Mouse (Mus musculus): ENCODE measurements at regions not wholly inside any gene's neighbourhood (a gene's known extent, or its start where the extent isn't known, plus 50 kb on each side); places are given as distances from the start of the nearest gene placed in this dataset.
"Not testable (repeated sequence)": the region's sequence is repeated elsewhere in the genome, so short reads cannot be mapped to it uniquely, and the experiment has no call there.

DNA sequence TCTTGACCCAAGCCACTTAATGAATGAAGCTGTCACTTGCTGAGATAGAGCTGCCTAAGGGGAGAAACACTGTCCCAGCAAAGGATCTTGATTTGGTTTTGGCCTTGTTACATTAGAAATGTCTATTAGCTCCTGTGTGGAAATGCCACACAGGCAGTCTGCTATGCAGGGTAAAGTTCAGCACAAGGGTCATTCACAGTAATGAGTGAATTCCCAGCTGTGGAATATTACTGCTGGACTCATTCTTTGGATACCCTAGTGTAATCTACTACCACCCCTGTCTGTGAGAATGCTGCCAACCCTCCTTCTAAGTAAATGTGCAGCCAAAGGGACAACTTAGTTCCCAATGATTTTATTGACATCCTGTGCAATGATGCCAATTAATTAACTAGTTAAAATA lies 322.2 kb upstream of the Clnk start:
- Histone ChIP-seq H3K36me3 (no peaks in the 10 kb centered on the region), H3K9me3 (no peaks in the 10 kb centered on the region), H3K27me3 (ENCODE audit: insufficient read depth, poor library complexity, severe bottlenecking) (no peaks in the 10 kb centered on the region), H3K27ac (no peak overlapping the region), H3K4me1 (no peaks in the 10 kb centered on the region), H3K4me3 (no peak overlapping the region)
- no peak for DNase-seq (ENCODE audit: low spot score)

DNA sequence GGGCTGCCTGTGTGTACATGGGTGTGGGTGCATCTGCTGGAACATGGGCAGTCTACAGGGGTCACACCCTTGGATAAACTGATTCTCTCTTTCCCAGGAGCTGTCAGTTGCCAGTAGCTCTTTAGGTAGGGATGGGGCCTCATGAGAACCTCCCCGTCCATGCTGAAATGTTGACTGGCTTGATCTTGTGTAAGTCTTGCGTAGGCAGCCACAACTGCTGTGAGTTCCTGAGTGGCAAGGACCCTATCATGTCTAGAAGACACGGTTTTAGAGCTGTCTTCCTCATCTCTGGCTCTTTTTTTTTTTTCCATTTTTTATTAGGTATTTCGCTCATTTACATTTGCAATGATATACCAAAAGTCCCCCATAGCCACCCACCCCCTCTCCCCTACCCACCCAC lies 314.5 kb upstream of the Clnk start:
- H3K9me3 ChIP-seq; H3K27ac ChIP-seq; H3K36me3 ChIP-seq; H3K27me3 ChIP-seq (ENCODE audit: insufficient read depth, poor library complexity, severe bottlenecking); DNase-seq (ENCODE audit: low spot score); H3K4me3 ChIP-seq; H3K4me1 ChIP-seq: not testable (repeated sequence)
- WGBS = 80% methylated on average over 2 of the region's 4 CpGs

DNA sequence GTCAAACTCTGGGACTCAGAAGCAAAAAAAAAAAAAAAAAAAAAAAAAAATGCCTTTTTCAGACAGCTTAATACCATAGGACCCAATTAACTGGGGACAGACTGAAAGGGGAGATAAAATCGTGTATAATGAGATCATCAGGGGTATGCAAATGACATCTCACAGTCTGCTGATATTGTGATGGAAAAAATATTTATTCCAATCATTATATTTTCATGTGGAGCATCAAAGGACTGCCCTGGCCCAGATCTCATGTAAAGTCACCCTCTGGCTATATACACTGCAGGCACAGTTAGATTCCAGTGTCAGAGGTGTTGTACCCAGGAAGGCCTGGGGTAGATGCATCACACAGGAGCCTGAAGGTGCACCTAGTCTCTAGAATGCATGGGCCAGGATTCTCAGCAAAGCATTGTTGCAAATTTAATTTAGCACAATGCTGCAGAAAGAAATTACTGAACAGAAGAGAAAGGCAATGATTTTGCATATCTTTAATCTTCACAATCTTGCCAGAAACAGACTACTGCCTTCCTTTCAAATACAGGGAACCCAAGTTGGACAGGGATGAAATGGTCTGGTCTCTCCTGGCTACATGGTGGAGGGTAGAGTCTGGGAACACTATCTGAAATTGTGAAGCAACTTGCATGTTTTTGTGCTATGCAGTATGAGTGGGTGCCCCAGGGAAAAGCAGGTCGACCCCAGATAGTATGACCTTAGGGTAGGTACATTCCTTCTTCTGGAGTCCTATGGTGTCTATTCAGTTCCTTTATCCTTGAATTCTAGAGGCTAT lies 305.2 kb upstream of the Clnk start:
- WGBS = 75% methylated on average over 2 of the region's 2 CpGs
- Histone ChIP-seq H3K27ac (no peak overlapping the region), H3K4me3 (no peak overlapping the region), H3K36me3 (no peaks in the 10 kb centered on the region), H3K4me1 (no peaks in the 10 kb centered on the region), H3K9me3 (no peaks in the 10 kb centered on the region), H3K27me3 (ENCODE audit: insufficient read depth, poor library complexity, severe bottlenecking) (no peaks in the 10 kb centered on the region)
- DNase-seq (ENCODE audit: low spot score) = no peak

DNA sequence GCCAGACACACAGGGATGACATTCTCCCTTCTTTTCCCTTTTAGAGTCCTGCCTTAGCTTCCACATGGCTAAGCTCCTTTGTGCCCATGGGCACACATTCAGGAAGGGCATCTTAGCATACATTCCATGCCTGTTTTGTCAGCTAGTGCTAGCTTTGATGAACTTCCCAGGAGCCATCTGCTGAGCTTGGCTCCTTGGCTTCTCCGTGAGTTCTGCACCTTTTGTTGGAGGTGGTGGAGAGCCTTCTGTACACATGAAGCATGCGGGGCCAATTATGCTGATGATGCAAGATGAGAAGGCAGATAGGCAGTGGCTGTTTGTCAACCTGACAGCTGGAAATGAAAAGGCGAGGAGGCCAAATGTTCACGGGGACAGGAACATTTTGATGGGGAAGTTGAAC lies 304.4 kb upstream of the Clnk start:
- H3K9me3 ChIP-seq = no peaks in the 10 kb centered on the region
- WGBS = 44% methylated on average over 4 of the region's 4 CpGs
- no peaks in the 10 kb centered on the region for H3K27me3 ChIP-seq (ENCODE audit: insufficient read depth, poor library complexity, severe bottlenecking)
- H3K4me1 ChIP-seq = no peaks in the 10 kb centered on the region
- H3K36me3 ChIP-seq = no peaks in the 10 kb centered on the region
- H3K27ac ChIP-seq = no peak overlapping the region
- no peak overlapping the region for H3K4me3 ChIP-seq
- no peak for DNase-seq (ENCODE audit: low spot score)

DNA sequence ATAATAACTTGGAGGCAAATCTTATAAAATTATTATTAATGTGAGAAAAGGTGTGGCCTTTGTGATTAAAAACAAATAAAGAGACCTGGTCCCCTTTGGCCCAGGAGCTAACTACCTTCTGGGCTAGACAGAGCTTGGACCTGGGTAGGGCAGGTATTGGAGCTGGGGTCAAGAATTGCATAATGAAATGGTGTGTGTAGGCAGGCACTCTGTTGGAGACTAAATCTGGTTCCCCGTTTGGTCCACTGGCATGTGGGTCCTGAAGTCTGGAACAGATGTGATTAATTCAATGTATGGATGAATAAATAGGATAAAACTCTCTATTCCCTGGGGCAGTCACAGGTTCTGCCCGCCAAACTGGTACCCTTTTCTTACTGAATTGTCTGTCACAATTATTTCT lies 301.3 kb upstream of the Clnk start:
- Histone ChIP-seq H3K27me3 (ENCODE audit: insufficient read depth, poor library complexity, severe bottlenecking) (no peaks in the 10 kb centered on the region), H3K27ac (no peak overlapping the region), H3K36me3 (no peaks in the 10 kb centered on the region), H3K4me1 (no peaks in the 10 kb centered on the region), H3K4me3 (no peak overlapping the region), H3K9me3 (no peaks in the 10 kb centered on the region)
- 67% methylated on average over 2 of the region's 2 CpGs for WGBS
- no peak for DNase-seq (ENCODE audit: low spot score)

DNA sequence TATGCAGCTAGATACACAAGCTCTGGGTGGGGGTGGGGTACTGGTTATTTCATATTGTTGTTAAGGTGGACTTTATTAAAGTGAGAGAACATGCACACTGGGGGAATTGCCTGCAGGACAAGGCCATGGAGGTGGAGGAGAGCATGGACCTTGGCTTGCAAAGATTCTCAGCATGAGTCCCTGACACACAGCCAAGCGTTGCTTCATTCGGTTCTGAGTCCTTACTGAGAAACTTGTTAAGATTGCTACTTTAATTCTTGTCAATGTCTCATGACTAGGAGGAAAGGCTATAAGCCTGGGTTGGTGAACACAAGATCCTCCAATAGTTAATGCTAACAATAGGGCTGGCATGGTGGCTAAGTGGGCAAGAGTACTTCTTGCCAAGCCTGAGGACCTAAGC lies 300.3 kb upstream of the Clnk start:
- no peaks in the 10 kb centered on the region for H3K27me3 ChIP-seq (ENCODE audit: insufficient read depth, poor library complexity, severe bottlenecking)
- H3K4me3 ChIP-seq = no peak overlapping the region
- H3K4me1 ChIP-seq = no peaks in the 10 kb centered on the region
- no peaks in the 10 kb centered on the region for H3K36me3 ChIP-seq
- no peak for DNase-seq (ENCODE audit: low spot score)
- H3K27ac ChIP-seq = no peak overlapping the region
- no peaks in the 10 kb centered on the region for H3K9me3 ChIP-seq
- 90% methylated on average over 2 of the region's 2 CpGs for WGBS

DNA sequence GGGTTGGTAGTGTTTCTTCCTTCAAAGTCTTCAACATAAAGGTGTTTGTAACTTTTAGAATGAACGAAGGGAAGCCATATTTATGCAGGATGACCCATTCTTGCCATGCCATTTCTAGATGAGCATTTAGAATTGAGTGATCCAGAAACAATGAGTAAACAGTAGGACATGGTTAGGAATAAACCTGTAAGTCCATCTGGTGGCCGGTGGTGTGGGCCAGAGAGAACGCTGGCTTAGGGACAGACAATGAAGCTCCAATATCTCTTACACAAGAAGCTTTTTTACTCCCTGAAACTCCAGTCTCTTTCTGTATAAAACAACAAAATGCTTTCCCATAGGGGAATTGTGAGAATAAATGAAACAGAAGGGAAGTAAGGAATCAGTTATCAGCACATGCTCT lies 296.9 kb upstream of the Clnk start:
- no peak for DNase-seq (ENCODE audit: low spot score)
- WGBS = 76% methylated on average over 3 of the region's 3 CpGs
- Histone ChIP-seq H3K4me3 (no peak overlapping the region), H3K36me3 (no peaks in the 10 kb centered on the region), H3K9me3 (no peaks in the 10 kb centered on the region), H3K4me1 (no peaks in the 10 kb centered on the region), H3K27me3 (ENCODE audit: insufficient read depth, poor library complexity, severe bottlenecking) (no peaks in the 10 kb centered on the region), H3K27ac (no peak overlapping the region)

DNA sequence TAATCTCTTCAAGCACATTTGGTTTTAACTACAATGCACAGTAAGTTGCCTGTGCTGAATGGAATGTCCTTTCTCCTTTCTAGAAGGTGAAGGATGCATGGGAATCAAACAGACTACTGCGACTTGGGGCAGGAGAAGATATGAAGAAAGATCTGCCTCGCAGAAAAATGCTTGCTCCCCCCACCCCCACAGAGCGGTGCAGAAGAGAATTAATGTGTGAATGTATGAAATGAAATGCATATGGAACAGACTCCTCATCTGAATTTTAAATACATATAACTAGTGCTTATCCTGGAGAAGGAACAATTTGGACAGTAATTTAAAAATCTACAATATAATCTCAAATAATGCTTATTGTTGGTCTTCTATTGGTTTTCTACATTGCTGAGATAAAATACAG lies 283.0 kb upstream of the Clnk start:
- WGBS = 80% methylated on average over 3 of the region's 3 CpGs
- H3K27ac ChIP-seq = no peak overlapping the region
- H3K4me3 ChIP-seq = no peak overlapping the region
- DNase-seq (ENCODE audit: low spot score) = no peak
- H3K4me1 ChIP-seq = no peaks in the 10 kb centered on the region
- no peaks in the 10 kb centered on the region for H3K36me3 ChIP-seq
- H3K9me3 ChIP-seq = no peaks in the 10 kb centered on the region
- H3K27me3 ChIP-seq (ENCODE audit: insufficient read depth, poor library complexity, severe bottlenecking) = no peaks in the 10 kb centered on the region

DNA sequence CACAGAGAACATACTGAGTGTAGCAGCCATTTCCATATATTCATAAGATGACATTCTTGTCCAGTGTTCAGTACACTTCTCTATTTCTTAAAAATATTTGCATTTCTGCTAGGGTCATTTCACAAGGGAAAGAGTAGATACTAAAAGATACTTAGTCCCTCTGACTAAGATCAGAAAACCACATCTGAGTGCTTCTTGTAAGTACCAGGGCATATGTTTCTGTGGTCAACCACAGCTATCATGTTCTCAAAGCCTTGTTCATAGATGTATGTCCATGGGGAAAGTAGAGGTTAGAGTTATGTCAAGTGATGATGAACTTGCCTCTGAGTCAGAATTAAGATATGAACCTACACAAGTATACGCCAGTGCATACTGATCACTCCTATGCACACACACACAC lies 279.2 kb upstream of the Clnk start:
- no peaks in the 10 kb centered on the region for H3K9me3 ChIP-seq
- WGBS = 96% methylated on average over 1 of the region's 1 CpGs
- H3K27ac ChIP-seq = no peak overlapping the region
- H3K36me3 ChIP-seq = no peaks in the 10 kb centered on the region
- H3K4me3 ChIP-seq = no peak overlapping the region
- no peak for DNase-seq (ENCODE audit: low spot score)
- H3K27me3 ChIP-seq (ENCODE audit: insufficient read depth, poor library complexity, severe bottlenecking) = no peaks in the 10 kb centered on the region
- no peaks in the 10 kb centered on the region for H3K4me1 ChIP-seq

DNA sequence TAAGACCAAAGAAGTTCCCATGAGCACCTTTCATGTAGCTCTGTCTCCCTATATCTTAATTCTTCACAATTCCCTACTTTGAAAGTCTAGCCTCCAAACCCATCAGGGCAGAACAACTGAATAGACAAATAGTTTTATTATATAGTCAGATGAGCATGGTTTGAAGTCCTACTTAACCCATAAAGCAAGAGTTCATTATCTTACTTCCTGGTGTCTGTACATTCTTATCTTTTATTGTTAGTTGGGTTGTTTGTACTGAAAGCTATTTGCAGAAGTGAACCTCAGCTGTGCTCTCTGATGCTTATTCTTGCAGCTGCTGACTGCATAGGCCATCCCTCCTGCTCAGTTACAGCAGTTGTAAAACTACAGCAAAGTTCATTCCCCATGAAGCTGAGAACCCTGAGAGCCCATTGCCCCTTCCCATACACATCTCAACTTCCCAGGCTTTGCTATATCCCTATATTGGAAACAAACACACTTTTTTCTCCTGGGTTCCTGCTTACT lies 276.7 kb upstream of the Clnk start:
- no peak overlapping the region for H3K4me3 ChIP-seq
- H3K9me3 ChIP-seq = no peaks in the 10 kb centered on the region
- no peaks in the 10 kb centered on the region for H3K36me3 ChIP-seq
- no peak overlapping the region for H3K27ac ChIP-seq
- no peak for DNase-seq (ENCODE audit: low spot score)
- no peaks in the 10 kb centered on the region for H3K4me1 ChIP-seq
- no peaks in the 10 kb centered on the region for H3K27me3 ChIP-seq (ENCODE audit: insufficient read depth, poor library complexity, severe bottlenecking)

DNA sequence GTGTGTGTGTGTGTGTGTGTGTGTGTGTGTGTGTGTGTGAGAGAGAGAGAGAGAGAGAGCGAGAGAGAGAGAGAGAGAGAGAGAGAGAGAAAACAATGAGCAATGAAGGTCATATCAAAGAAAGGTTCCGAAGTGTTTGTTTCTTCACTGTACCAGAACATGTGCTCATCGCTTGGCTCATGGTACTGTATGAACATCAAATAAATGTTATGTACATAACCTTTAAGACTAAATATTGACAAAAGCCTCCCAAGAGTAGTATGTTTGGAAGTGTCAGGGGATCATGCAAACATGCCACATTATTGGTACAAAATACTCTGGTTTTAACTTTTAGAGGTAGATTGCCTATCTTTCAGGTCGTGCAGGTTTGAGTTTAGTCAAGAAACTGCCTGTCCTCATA lies 275.3 kb upstream of the Clnk start:
- no peak for DNase-seq (ENCODE audit: low spot score)
- Histone ChIP-seq H3K4me3 (no peak overlapping the region), H3K9me3 (no peaks in the 10 kb centered on the region), H3K4me1 (no peaks in the 10 kb centered on the region), H3K27ac (no peak overlapping the region), H3K36me3 (no peaks in the 10 kb centered on the region), H3K27me3 (ENCODE audit: insufficient read depth, poor library complexity, severe bottlenecking) (no peaks in the 10 kb centered on the region)
- 82% methylated on average over 4 of the region's 4 CpGs for WGBS

DNA sequence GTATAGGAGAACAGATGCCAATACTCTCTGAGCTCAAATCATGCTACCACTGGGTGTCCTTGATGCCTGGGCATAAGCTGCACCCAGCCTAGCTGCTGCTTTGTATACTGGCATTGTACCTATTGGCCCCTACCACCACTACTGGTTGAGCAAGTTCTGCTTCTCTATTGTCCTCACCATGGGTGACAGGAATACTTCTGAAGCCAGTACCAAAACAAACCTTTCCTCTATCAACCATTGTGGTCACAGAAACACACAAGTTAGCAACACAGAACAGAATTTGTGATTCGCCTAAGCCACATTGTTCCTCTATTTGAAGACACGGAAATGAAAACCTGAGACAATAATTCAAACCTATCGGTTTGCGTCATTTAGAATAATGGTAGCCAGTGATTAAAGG lies 274.3 kb upstream of the Clnk start:
- no peak for DNase-seq (ENCODE audit: low spot score)
- no peaks in the 10 kb centered on the region for H3K9me3 ChIP-seq
- 86% methylated on average over 4 of the region's 4 CpGs for WGBS
- no peaks in the 10 kb centered on the region for H3K27me3 ChIP-seq (ENCODE audit: insufficient read depth, poor library complexity, severe bottlenecking)
- H3K4me3 ChIP-seq = no peak overlapping the region
- H3K4me1 ChIP-seq = no peaks in the 10 kb centered on the region
- H3K27ac ChIP-seq = no peak overlapping the region
- H3K36me3 ChIP-seq = no peaks in the 10 kb centered on the region

DNA sequence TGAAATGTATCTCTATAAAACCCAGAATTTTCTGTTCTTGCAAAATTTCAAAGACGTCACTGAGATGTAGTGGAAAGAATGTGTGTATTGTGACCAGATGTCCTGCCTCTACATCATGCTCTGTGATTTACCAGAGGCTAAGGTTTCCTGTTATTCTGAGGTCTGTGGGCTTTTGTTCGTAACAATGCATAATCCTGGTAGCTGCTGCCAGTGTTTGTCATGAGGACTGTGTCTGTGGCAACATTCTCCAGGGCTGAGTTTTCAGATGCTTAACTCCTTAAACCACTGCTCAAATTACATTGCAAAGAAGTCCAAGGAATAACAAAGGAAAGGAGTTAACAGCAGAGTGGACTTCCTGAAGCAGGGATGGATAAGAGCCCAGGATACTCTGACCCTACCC lies 269.0 kb upstream of the Clnk start:
- H3K4me3 ChIP-seq = no peak overlapping the region
- no peak for DNase-seq (ENCODE audit: low spot score)
- WGBS = 53% methylated on average over 2 of the region's 2 CpGs
- H3K36me3 ChIP-seq = no peaks in the 10 kb centered on the region
- H3K4me1 ChIP-seq = no peaks in the 10 kb centered on the region
- no peaks in the 10 kb centered on the region for H3K9me3 ChIP-seq
- H3K27me3 ChIP-seq (ENCODE audit: insufficient read depth, poor library complexity, severe bottlenecking) = no peaks in the 10 kb centered on the region
- H3K27ac ChIP-seq = no peak overlapping the region

DNA sequence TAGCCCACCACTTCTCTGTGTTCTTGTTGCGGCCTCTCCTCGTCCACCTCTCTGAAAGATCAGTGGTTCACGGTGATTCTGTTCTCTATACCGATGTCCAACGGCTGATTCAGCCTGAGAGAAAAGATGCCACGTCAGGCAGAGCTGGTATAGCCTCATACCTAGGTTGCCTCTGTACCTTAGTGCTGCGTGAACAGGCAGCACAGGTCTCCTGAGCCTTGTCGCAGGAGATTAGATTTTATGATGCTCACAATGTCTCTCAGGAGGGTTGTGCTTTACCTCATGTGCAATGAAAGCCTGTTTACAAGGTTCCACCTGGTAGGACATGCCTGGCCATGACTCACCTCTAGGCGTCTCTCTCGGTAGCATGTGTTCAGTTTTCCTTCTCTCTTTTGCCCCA lies 267.6 kb upstream of the Clnk start:
- no peaks in the 10 kb centered on the region for H3K36me3 ChIP-seq
- WGBS = 87% methylated on average over 10 of the region's 10 CpGs
- no peaks in the 10 kb centered on the region for H3K27me3 ChIP-seq (ENCODE audit: insufficient read depth, poor library complexity, severe bottlenecking)
- 0 out of 2 replicates have a peak, but pooled peaks cover 2% of the 10 kb centered on the region for H3K4me1 ChIP-seq
- no peak overlapping the region for H3K27ac ChIP-seq
- no peak overlapping the region for H3K4me3 ChIP-seq
- no peaks in the 10 kb centered on the region for H3K9me3 ChIP-seq
- DNase-seq (ENCODE audit: low spot score) = no peak

Data from heart, embryonic 10.5 days (tissue).